Mouse (Mus musculus): ENCODE data around the gene Ovca2. TPM values are rescaled to one million over a fixed set of nuclear protein-coding genes. Genes with fewer than 3 reads are reported as not detected.

The Ovca2 gene
- polyA plus RNA-seq, 1 experiment: 19.3 TPM

GRCm38 (mm10) chr11:75168590-75169361, 9.9 kb downstream of the Ovca2 start:
- TF ChIP-seq CTCF (IDR thresholded peaks at IDR 0.05; ENCODE audit: control insufficient read depth, insufficient read depth, insufficient read length) (peak; percentile 14), MYOD1 (IDR thresholded peaks at IDR 0.05; ENCODE audit: control insufficient read depth, insufficient read length, low read depth) (no peak), CEBPB (IDR thresholded peaks at IDR 0.05; ENCODE audit: low read depth) (no peak), MAX (IDR thresholded peaks at IDR 0.05) (no peak), MYOG (IDR thresholded peaks at IDR 0.05; ENCODE audit: control insufficient read depth, extremely low read depth, insufficient read length) (no peak)
- no peaks in the 10 kb centered on the region for H3K27me3 ChIP-seq (ENCODE audit: control insufficient read depth, insufficient read depth, insufficient read length)
- no peaks in the 10 kb centered on the region for H3K36me3 ChIP-seq (ENCODE audit: control insufficient read depth, insufficient read depth)
- H3K4me3 ChIP-seq (ENCODE audit: insufficient read depth, poor library complexity, severe bottlenecking): no peak overlapping the region
- no peak overlapping the region for H3ac ChIP-seq (ENCODE audit: control insufficient read depth, insufficient read length, low read depth)
- no peaks in the 10 kb centered on the region for H3K79me3 ChIP-seq (ENCODE audit: low read depth)
- no peaks in the 10 kb centered on the region for H3K79me2 ChIP-seq (ENCODE audit: control insufficient read depth, insufficient read depth)

- Histone ChIP-seq H3K36me3 (ENCODE audit: control insufficient read depth, insufficient read depth) (no peaks in the 10 kb centered on the region), H3K79me3 (ENCODE audit: low read depth) (no peaks in the 10 kb centered on the region), H3ac (ENCODE audit: control insufficient read depth, insufficient read length, low read depth) (no peak overlapping the region), H3K4me3 (ENCODE audit: insufficient read depth, poor library complexity, severe bottlenecking) (no peak overlapping the region), H3K79me2 (ENCODE audit: control insufficient read depth, insufficient read depth) (no peaks in the 10 kb centered on the region), H3K27me3 (ENCODE audit: control insufficient read depth, insufficient read depth, insufficient read length) (no peaks in the 10 kb centered on the region)
- TF ChIP-seq CEBPB (IDR thresholded peaks at IDR 0.05; ENCODE audit: low read depth): no peak
- no peak for TF ChIP-seq CTCF (IDR thresholded peaks at IDR 0.05; ENCODE audit: control insufficient read depth, insufficient read depth, insufficient read length)
- TF ChIP-seq FOSL1 (IDR thresholded peaks at IDR 0.05; ENCODE audit: insufficient read depth, low read length, poor library complexity, severe bottlenecking): no peak
- TF ChIP-seq MYOG (IDR thresholded peaks at IDR 0.05; ENCODE audit: control insufficient read depth, extremely low read depth, insufficient read length): no peak
- no peak for TF ChIP-seq MAX (IDR thresholded peaks at IDR 0.05)
Measured at GRCm38 (mm10) chr11:75167643-75168589, 10.7 kb downstream of the Ovca2 start.

GRCm38 (mm10) chr11:75166861-75167642, 11.6 kb downstream of the Ovca2 start:
- no peaks in the 10 kb centered on the region for H3K36me3 ChIP-seq (ENCODE audit: control insufficient read depth, insufficient read depth)

GRCm38 (mm10) chr11:75166193-75166842, 12.3 kb downstream of the Ovca2 start:
- Histone ChIP-seq H3K79me2 (ENCODE audit: control insufficient read depth, insufficient read depth) (no peaks in the 10 kb centered on the region), H3K79me3 (ENCODE audit: low read depth) (no peaks in the 10 kb centered on the region), H3ac (ENCODE audit: control insufficient read depth, insufficient read length, low read depth) (no peak overlapping the region), H3K4me3 (ENCODE audit: insufficient read depth, poor library complexity, severe bottlenecking) (no peak overlapping the region), H3K36me3 (ENCODE audit: control insufficient read depth, insufficient read depth) (no peaks in the 10 kb centered on the region), H3K27me3 (ENCODE audit: control insufficient read depth, insufficient read depth, insufficient read length) (no peaks in the 10 kb centered on the region)
- TF ChIP-seq FOSL1 (IDR thresholded peaks at IDR 0.05; ENCODE audit: insufficient read depth, low read length, poor library complexity, severe bottlenecking) (no peak), MYOG (IDR thresholded peaks at IDR 0.05; ENCODE audit: control insufficient read depth, extremely low read depth, insufficient read length) (no peak), CTCF (IDR thresholded peaks at IDR 0.05; ENCODE audit: control insufficient read depth, insufficient read depth, insufficient read length) (no peak), USF1 (IDR thresholded peaks at IDR 0.05; ENCODE audit: low read depth) (no peak), CEBPB (IDR thresholded peaks at IDR 0.05; ENCODE audit: low read depth) (no peak), MAX (IDR thresholded peaks at IDR 0.05) (no peak), MYOD1 (IDR thresholded peaks at IDR 0.05; ENCODE audit: control insufficient read depth, insufficient read length, low read depth) (no peak)

More at GRCm38 (mm10) chr11:75166861-75167642, 11.6 kb downstream of the Ovca2 start:
- TF ChIP-seq MYOD1 (IDR thresholded peaks at IDR 0.05; ENCODE audit: control insufficient read depth, insufficient read length, low read depth): no peak
- TF ChIP-seq USF1 (IDR thresholded peaks at IDR 0.05; ENCODE audit: low read depth): no peak
- no peak for TF ChIP-seq FOSL1 (IDR thresholded peaks at IDR 0.05; ENCODE audit: insufficient read depth, low read length, poor library complexity, severe bottlenecking)
- TF ChIP-seq MYOG (IDR thresholded peaks at IDR 0.05; ENCODE audit: control insufficient read depth, extremely low read depth, insufficient read length): no peak
- TF ChIP-seq CEBPB (IDR thresholded peaks at IDR 0.05; ENCODE audit: low read depth): no peak
- TF ChIP-seq CTCF (IDR thresholded peaks at IDR 0.05; ENCODE audit: control insufficient read depth, insufficient read depth, insufficient read length): no peak
- Histone ChIP-seq H3K79me2 (ENCODE audit: control insufficient read depth, insufficient read depth) (no peaks in the 10 kb centered on the region), H3K79me3 (ENCODE audit: low read depth) (no peaks in the 10 kb centered on the region), H3K27me3 (ENCODE audit: control insufficient read depth, insufficient read depth, insufficient read length) (no peaks in the 10 kb centered on the region), H3K4me3 (ENCODE audit: insufficient read depth, poor library complexity, severe bottlenecking) (no peak overlapping the region), H3ac (ENCODE audit: control insufficient read depth, insufficient read length, low read depth) (no peak overlapping the region)
